Mouse (Mus musculus) forebrain, embryonic 16.5 days (tissue): Measurements from ENCODE around the gene Rnf43. TPM values are rescaled to one million over a fixed set of nuclear protein-coding genes. Genes with fewer than 3 reads are reported as not detected.

ENCODE experiments used
- ATAC-seq: fragments of 200-750 bp; cut with Nextera tagmentation; 2 replicates; pipeline ENCODE4 v1.8.0; 2017; ENCODE audit warnings: mild to moderate bottlenecking, moderate library complexity
- H3K27ac ChIP-seq: fragments of 300-500 bp; sonication (generic); 2 replicates; pipeline ENCODE4 v1.5.1; 2014; ENCODE audit warnings: low read length, control low read depth
- H3K27me3 ChIP-seq: fragments of 300-500 bp; sonication (generic); replicated peaks from 2 replicates; pipeline ENCODE4 v1.6.1; 2014; ENCODE audit warnings: low read length; ENCODE audit not compliant: control insufficient read depth, insufficient read depth
- H3K36me3 ChIP-seq: fragments of 300-500 bp; sonication (generic); 2 replicates; pipeline ENCODE4 v1.6.1; 2014; ENCODE audit not compliant: control insufficient read depth, insufficient read depth
- H3K4me1 ChIP-seq: fragments of 300-500 bp; sonication (generic); replicated peaks from 2 replicates; pipeline ENCODE4 v1.6.1; 2014; ENCODE audit warnings: low read length; ENCODE audit not compliant: control insufficient read depth, insufficient read depth
- H3K4me2 ChIP-seq: fragments of 300-500 bp; sonication (generic); 2 replicates; pipeline ENCODE4 v1.6.1; 2014; ENCODE audit warnings: mild to moderate bottlenecking, low read length, control low read depth
- H3K4me3 ChIP-seq: fragments of 300-500 bp; sonication (generic); replicated peaks from 2 replicates; pipeline ENCODE4 v1.5.1; 2014; ENCODE audit warnings: mild to moderate bottlenecking, low read length, control low read depth
- H3K9ac ChIP-seq: fragments of 300-500 bp; sonication (generic); replicated peaks from 2 replicates; pipeline ENCODE4 v1.6.1; 2014; ENCODE audit warnings: low read depth, low read length, control low read depth
- H3K9me3 ChIP-seq: fragments of 300-500 bp; sonication (generic); 2 replicates; pipeline ENCODE4 v1.6.1; 2016; ENCODE audit warnings: low read length; ENCODE audit not compliant: control insufficient read depth
- WGBS: fragments of 180-500 bp; shearing (Covaris S2); extraction: QIAGEN DNeasy Blood & Tissue Kit; methylation state at CpG from one replicate; pipeline ENCODE4 v1.1.7; 2014; 5-methylcytosine and 5-hydroxymethylcytosine counted together
- polyA plus RNA-seq: library from polyadenylated mRNA; unstranded; fragments of >200 nt; fragmentation: Nextera tagmentation; extraction: Ambion mirVana; gene quantifications from 2 replicates; pipeline ENCODE4 v1.2.1, GENCODE M21; 2015

Rnf43 gene
- polyA plus RNA-seq, 1 experiment from 2014 or later: 0.76 TPM

DNA sequence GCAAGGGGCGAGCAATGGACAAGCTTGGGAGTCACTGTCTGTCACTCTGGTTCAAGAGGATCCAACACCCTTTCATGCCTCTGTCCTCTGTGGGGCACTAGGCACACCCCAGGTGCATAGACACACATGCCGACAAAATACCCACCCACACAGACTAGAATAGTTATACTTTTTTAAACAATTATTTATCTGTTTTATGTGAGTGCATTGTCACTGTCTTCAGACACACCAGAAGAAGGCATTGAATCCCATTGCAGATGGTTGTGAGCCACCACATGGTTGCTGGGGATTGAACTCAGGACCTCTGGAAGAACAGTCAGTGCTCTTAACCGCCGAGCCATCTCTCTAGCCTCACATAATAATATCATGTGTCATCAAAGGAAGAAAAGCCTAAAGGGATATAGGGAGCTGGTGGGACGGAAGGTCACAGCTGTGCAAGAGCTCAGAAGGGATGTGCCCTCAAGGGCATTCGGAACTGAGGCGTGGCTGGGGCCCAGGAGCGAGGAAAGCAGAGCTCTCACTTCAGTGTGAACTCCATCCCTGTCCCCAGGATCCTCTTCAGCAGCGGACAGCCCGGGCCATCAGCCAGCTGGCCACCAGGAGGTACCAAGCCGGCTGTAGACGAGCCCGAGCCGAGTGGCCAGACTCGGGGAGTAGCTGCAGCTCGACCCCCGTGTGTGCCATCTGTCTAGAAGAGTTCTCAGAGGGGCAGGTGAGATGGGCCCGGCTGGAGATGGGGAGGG is 66.5 kb downstream of the Rnf43 start:
- no peaks in the 10 kb centered on the region for H3K27me3 ChIP-seq
- H3K9me3 ChIP-seq: no peaks in the 10 kb centered on the region
- ATAC-seq: no peak
- no peaks in the 10 kb centered on the region for H3K36me3 ChIP-seq
- H3K4me2 ChIP-seq: no peak overlapping the region
- WGBS: 80% methylated on average over 18 of the region's 18 CpGs
- no peak overlapping the region for H3K27ac ChIP-seq
- H3K9ac ChIP-seq: no peak overlapping the region
- no peak overlapping the region for H3K4me3 ChIP-seq
- H3K4me1 ChIP-seq: peaks cover 5% of the 10 kb centered on the region; the same call in 1 of the 2 replicates

DNA sequence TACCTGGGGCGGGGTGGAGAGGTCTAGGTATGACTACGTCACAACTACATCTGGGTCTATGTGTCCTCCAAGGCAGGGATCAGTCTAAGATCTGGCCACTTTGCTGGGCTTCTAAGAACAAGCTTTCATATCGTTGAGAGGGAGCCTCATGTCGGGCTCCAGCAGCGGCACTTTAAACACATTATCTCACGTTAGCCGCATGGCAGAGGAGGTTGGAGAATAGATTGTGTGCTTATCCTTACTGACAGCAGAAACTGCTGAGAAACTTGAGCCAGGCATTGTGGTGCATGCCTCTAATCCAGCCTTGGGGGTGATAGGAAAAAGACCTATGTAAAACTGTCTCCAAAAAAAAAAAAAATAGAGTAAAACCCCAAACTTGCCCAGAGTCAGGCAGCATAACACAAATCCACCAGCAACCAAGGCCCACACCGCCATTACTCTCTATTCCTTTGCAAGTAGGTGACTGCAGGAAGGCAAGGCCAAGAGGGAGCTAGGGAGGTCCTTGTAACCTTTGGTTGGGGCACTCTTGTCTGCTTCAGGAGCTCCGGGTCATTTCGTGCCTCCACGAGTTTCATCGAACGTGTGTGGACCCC is 67.2 kb downstream of the Rnf43 start:
- WGBS: 91% methylated on average over 13 of the region's 13 CpGs

GRCm38 (mm10) chr11:87730652-87731310 is 68.3 kb downstream of the Rnf43 start:
- no peak overlapping the region for H3K27ac ChIP-seq
- no peaks in the 10 kb centered on the region for H3K9me3 ChIP-seq
- no peaks in the 10 kb centered on the region for H3K36me3 ChIP-seq
- no peak overlapping the region for H3K4me3 ChIP-seq
- no peaks in the 10 kb centered on the region for H3K27me3 ChIP-seq
- no peak overlapping the region for H3K9ac ChIP-seq
- no peak overlapping the region for H3K4me2 ChIP-seq
- H3K4me1 ChIP-seq: peaks cover 5% of the 10 kb centered on the region; the same call in 1 of the 2 replicates
- 78% methylated on average over 10 of the region's 10 CpGs for WGBS
- no peak for ATAC-seq

More for the DNA sequence above, 67.2 kb downstream of the Rnf43 start:
- ATAC-seq: no peak
- no peak overlapping the region for H3K4me2 ChIP-seq
- no peaks in the 10 kb centered on the region for H3K27me3 ChIP-seq
- peaks cover 5% of the 10 kb centered on the region; the same call in 1 of the 2 replicates for H3K4me1 ChIP-seq
- H3K9me3 ChIP-seq: no peaks in the 10 kb centered on the region
- H3K36me3 ChIP-seq: no peaks in the 10 kb centered on the region
- no peak overlapping the region for H3K27ac ChIP-seq
- H3K4me3 ChIP-seq: no peak overlapping the region
- no peak overlapping the region for H3K9ac ChIP-seq

DNA sequence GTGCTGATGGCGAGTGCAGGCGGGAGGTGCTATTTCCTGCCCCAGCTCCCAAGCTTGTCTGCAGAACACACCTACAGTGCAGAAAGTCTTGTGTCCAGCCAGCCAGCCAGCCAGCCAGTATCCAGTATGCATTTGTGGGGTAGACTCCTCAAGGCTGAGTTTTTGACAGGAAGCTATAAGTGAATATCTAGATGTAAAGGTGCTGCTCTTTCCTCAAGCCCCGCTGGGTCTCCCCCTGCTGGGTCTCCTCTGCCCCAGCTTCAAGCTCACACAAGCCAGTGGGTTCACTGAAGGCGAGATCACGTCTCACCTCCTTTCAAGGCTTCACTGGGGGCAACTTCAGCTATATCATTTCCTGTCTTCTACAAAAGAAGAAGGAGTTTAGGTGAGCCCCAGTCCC is 71.8 kb downstream of the Rnf43 start:
- no peak for ATAC-seq
- Histone ChIP-seq H3K9ac (no peak overlapping the region), H3K4me1 (peaks cover 18% of the 10 kb centered on the region), H3K4me2 (no peak overlapping the region; the same call in 1 of the 2 replicates), H3K27me3 (no peaks in the 10 kb centered on the region), H3K36me3 (no peaks in the 10 kb centered on the region), H3K9me3 (no peaks in the 10 kb centered on the region), H3K4me3 (no peak overlapping the region), H3K27ac (no peak overlapping the region)
- WGBS: 53% methylated on average over 5 of the region's 5 CpGs

DNA sequence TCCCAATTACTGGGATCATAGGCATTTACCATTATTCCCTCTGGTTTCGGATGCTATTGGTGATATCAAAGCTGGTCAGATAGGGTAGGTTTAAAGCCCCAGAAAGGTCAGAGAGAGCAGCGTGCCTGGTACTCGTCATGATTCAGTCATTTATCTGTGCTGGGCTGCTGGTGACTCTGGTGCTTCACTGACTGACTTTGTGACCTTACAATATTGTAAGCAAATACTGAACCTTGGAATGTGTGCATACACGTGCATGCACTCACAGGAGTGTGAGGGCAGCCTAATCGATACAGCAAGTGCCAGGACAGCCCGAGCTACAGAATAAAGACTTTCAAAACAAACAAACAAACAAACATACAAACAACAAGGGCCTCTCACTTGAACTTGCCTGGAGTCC is 73.2 kb downstream of the Rnf43 start:
- ATAC-seq: no peak
- H3K27ac ChIP-seq: no peak overlapping the region
- H3K9ac ChIP-seq: no peak overlapping the region
- H3K4me2 ChIP-seq: no peak overlapping the region
- WGBS: 85% methylated on average over 6 of the region's 6 CpGs
- peaks cover 18% of the 10 kb centered on the region for H3K4me1 ChIP-seq
- H3K27me3 ChIP-seq: no peaks in the 10 kb centered on the region
- no peak overlapping the region for H3K4me3 ChIP-seq
- H3K9me3 ChIP-seq: no peaks in the 10 kb centered on the region
- H3K36me3 ChIP-seq: no peaks in the 10 kb centered on the region

GRCm38 (mm10) chr11:87736647-87737134 is 74.2 kb downstream of the Rnf43 start:
- peak overlapping the region; percentile 78 for H3K4me2 ChIP-seq
- no peaks in the 10 kb centered on the region for H3K36me3 ChIP-seq
- H3K9me3 ChIP-seq: no peaks in the 10 kb centered on the region
- WGBS: under 1% methylated on average over 31 of the region's 31 CpGs
- no peaks in the 10 kb centered on the region for H3K27me3 ChIP-seq
- H3K9ac ChIP-seq: peak overlapping the region; percentile 64
- peaks cover 18% of the 10 kb centered on the region for H3K4me1 ChIP-seq
- ATAC-seq: peak; percentile 81
- peak overlapping the region; percentile 88 for H3K4me3 ChIP-seq
- H3K27ac ChIP-seq: peak overlapping the region; percentile 78

DNA sequence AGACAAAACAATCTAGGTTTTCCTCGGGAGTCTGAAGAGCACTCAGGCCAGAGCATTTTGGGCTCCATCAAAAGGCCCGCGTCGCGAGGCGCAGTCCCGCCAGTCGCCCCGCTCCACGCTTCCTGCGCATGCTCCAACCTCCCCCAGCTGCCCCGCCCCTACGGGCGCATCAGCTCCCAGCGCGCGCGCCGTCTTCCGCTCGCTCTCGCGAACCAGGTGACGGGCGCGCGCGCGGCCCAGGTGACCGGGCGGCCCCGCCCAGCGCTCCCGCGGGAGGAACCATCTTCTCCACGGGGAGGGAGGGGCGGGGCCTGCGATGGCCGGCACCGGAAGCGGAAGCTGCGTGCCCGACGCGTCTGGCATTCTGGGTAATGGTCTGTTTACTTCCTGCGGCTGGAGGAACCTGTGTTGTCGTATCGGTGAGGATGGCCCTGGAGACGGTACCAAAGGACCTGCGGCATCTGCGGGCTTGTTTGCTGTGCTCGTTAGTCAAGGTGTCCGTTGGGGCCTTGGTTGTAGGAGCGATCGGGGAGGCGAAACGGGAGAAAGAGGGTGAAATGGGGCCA is 74.7 kb downstream of the Rnf43 start, which contains the start of gene Supt4a:
Gene Supt4a (plus strand): TSS at position 378 of the 566 bp plus-strand sequence.
- Histone ChIP-seq H3K27ac (peak within 1 kb of the TSS; percentile 78), H3K27me3 (no peaks in the 10 kb centered on the region), H3K4me2 (peak within 1 kb of the TSS; percentile 99), H3K9me3 (no peaks in the 10 kb centered on the region), H3K36me3 (no peaks in the 10 kb centered on the region), H3K9ac (peak within 1 kb of the TSS; percentile 79), H3K4me3 (peak within 1 kb of the TSS; percentile 88), H3K4me1 (peaks cover 18% of the 10 kb centered on the region)
- WGBS: under 1% methylated on average over 57 of the region's 57 CpGs
- peak; percentile 94 for ATAC-seq

GRCm38 (mm10) chr11:87743691-87744090 is 81.2 kb downstream of the Rnf43 start:
- ATAC-seq: no peak
- 88% methylated on average over 3 of the region's 3 CpGs for WGBS
- H3K9ac ChIP-seq: no peak overlapping the region
- no peaks in the 10 kb centered on the region for H3K9me3 ChIP-seq
- H3K27me3 ChIP-seq: no peaks in the 10 kb centered on the region
- no peak overlapping the region for H3K4me2 ChIP-seq
- H3K36me3 ChIP-seq: peaks cover 4% of the 10 kb centered on the region; the same call in 1 of the 2 replicates
- no peak overlapping the region for H3K27ac ChIP-seq
- H3K4me3 ChIP-seq: no peak overlapping the region
- no peaks in the 10 kb centered on the region for H3K4me1 ChIP-seq

- Histone ChIP-seq H3K27ac (no peak overlapping the region), H3K36me3 (peaks cover 4% of the 10 kb centered on the region; the same call in 1 of the 2 replicates)
Measured at GRCm38 (mm10) chr11:87744964-87745363, 82.4 kb downstream of the Rnf43 start.

More at GRCm38 (mm10) chr11:87744964-87745363, 82.4 kb downstream of the Rnf43 start:
- 83% methylated on average over 4 of the region's 4 CpGs for WGBS
- no peak for ATAC-seq
- H3K27me3 ChIP-seq: no peaks in the 10 kb centered on the region
- H3K4me1 ChIP-seq: no peaks in the 10 kb centered on the region
- no peak overlapping the region for H3K9ac ChIP-seq
- no peaks in the 10 kb centered on the region for H3K9me3 ChIP-seq
- no peak overlapping the region for H3K4me3 ChIP-seq
- H3K4me2 ChIP-seq: no peak overlapping the region
